Mouse (Mus musculus) limb, embryonic 13.5 days (tissue): ENCODE measurements around the gene Hfm1. TPM values are rescaled to one million over a fixed set of nuclear protein-coding genes. Genes with fewer than 3 reads are reported as not detected.

Source experiments
- ATAC-seq: fragments of 200-750 bp; cut with Nextera tagmentation; 2 replicates; pipeline ENCODE4 v1.8.0; 2017; ENCODE audit warnings: low read depth, moderate number of reproducible peaks, moderate TSS enrichment; ENCODE audit not compliant: low FRiP score
- H3K27ac ChIP-seq: fragments of 300-500 bp; sonication (generic); 2 replicates; pipeline ENCODE4 v1.5.1; 2015; ENCODE audit warnings: inconsistent platforms, mild to moderate bottlenecking, moderate library complexity
- H3K27me3 ChIP-seq: fragments of 300-500 bp; sonication (generic); 2 replicates; pipeline ENCODE4 v1.6.1; 2015; ENCODE audit warnings: mild to moderate bottlenecking, inconsistent platforms
- H3K36me3 ChIP-seq: fragments of 300-500 bp; sonication (generic); 2 replicates; pipeline ENCODE4 v1.6.1; 2015; ENCODE audit warnings: inconsistent platforms, mild to moderate bottlenecking, moderate library complexity
- H3K4me1 ChIP-seq: fragments of 300-500 bp; sonication (generic); 2 replicates; pipeline ENCODE4 v1.6.1; 2015; ENCODE audit warnings: inconsistent platforms
- H3K4me2 ChIP-seq: fragments of 300-500 bp; sonication (generic); replicated peaks from 2 replicates; pipeline ENCODE4 v1.6.1; 2015; ENCODE audit warnings: inconsistent platforms, mild to moderate bottlenecking, moderate library complexity
- H3K4me3 ChIP-seq: fragments of 300-500 bp; sonication (generic); 2 replicates; pipeline ENCODE4 v1.5.1; 2015; ENCODE audit warnings: moderate library complexity, mild to moderate bottlenecking, inconsistent platforms
- H3K9ac ChIP-seq: fragments of 300-500 bp; sonication (generic); 2 replicates; pipeline ENCODE4 v1.6.1; 2015; ENCODE audit warnings: mild to moderate bottlenecking, inconsistent platforms
- H3K9me3 ChIP-seq: fragments of 300-500 bp; sonication (generic); 2 replicates; pipeline ENCODE4 v1.6.1; 2016; ENCODE audit warnings: inconsistent platforms
- WGBS: fragments of 180-500 bp; shearing (Covaris S2); methylation state at CpG from one replicate; pipeline ENCODE4 v1.1.7; 2015; 5-methylcytosine and 5-hydroxymethylcytosine counted together
- polyA plus RNA-seq: library from polyadenylated mRNA; unstranded; fragments of >200 nt; fragmentation: Nextera tagmentation; extraction: Ambion mirVana; gene quantifications from 2 replicates; pipeline ENCODE4 v1.2.1, GENCODE M21; 2015

Gene Hfm1
- polyA plus RNA-seq, 1 experiment from 2014 or later, result 3.3 TPM

- Histone ChIP-seq H3K9ac (no peak overlapping the region), H3K27me3 (no peaks in the 10 kb centered on the region), H3K9me3 (no peaks in the 10 kb centered on the region), H3K4me3 (no peak overlapping the region), H3K36me3 (no peaks in the 10 kb centered on the region), H3K4me1 (peaks cover 3% of the 10 kb centered on the region; the same call in 1 of the 2 replicates), H3K4me2 (no peak overlapping the region), H3K27ac (no peak overlapping the region)
- WGBS, result 74% methylated on average over 4 of the region's 4 CpGs
- ATAC-seq, result no peak
Observed at GRCm38 (mm10) chr5:106927996-106928395, 1.9 kb upstream of the Hfm1 start.

- Histone ChIP-seq H3K9me3 (no peaks in the 10 kb centered on the region), H3K27me3 (no peaks in the 10 kb centered on the region), H3K4me3 (peak overlapping the region; percentile 61), H3K4me2 (peak overlapping the region; percentile 69), H3K9ac (peak overlapping the region; percentile 74), H3K27ac (0 out of 2 replicates have a peak overlapping the region, but pooled peaks have one; percentile 10), H3K36me3 (no peaks in the 10 kb centered on the region), H3K4me1 (peaks cover 3% of the 10 kb centered on the region; the same call in 1 of the 2 replicates)
- ATAC-seq, result no peak
- WGBS, result 28% methylated on average over 4 of the region's 4 CpGs
Observed at GRCm38 (mm10) chr5:106926369-106926686, 207 bp upstream of the Hfm1 start.

GRCm38 (mm10) chr5:106919315-106919714 is 6.8 kb downstream of the Hfm1 start:
- H3K27ac ChIP-seq, result no peak overlapping the region
- H3K4me3 ChIP-seq, result no peak overlapping the region
- H3K27me3 ChIP-seq, result no peaks in the 10 kb centered on the region
- H3K4me2 ChIP-seq, result no peak overlapping the region
- H3K9ac ChIP-seq, result no peak overlapping the region
- no peaks in the 10 kb centered on the region for H3K36me3 ChIP-seq
- H3K9me3 ChIP-seq, result no peaks in the 10 kb centered on the region
- H3K4me1 ChIP-seq, result no peaks in the 10 kb centered on the region
- ATAC-seq, result no peak

GRCm38 (mm10) chr5:106896879-106897278 is 29.2 kb downstream of the Hfm1 start:
- H3K27ac ChIP-seq, result no peak overlapping the region
- no peak overlapping the region for H3K9ac ChIP-seq
- H3K4me1 ChIP-seq, result no peaks in the 10 kb centered on the region
- no peak overlapping the region for H3K4me3 ChIP-seq
- no peaks in the 10 kb centered on the region for H3K36me3 ChIP-seq
- H3K4me2 ChIP-seq, result no peak overlapping the region
- no peaks in the 10 kb centered on the region for H3K9me3 ChIP-seq
- H3K27me3 ChIP-seq, result no peaks in the 10 kb centered on the region
- 60% methylated on average over 2 of the region's 2 CpGs for WGBS
- ATAC-seq, result no peak

GRCm38 (mm10) chr5:106891773-106892172 is 34.3 kb downstream of the Hfm1 start:
- H3K9me3 ChIP-seq, result no peaks in the 10 kb centered on the region
- no peak for ATAC-seq
- no peak overlapping the region for H3K27ac ChIP-seq
- no peak overlapping the region for H3K4me3 ChIP-seq
- H3K27me3 ChIP-seq, result no peaks in the 10 kb centered on the region
- H3K4me1 ChIP-seq, result no peaks in the 10 kb centered on the region
- no peak overlapping the region for H3K4me2 ChIP-seq
- 25% methylated on average over 5 of the region's 5 CpGs for WGBS
- no peaks in the 10 kb centered on the region for H3K36me3 ChIP-seq
- peak overlapping the region; percentile 13; the same call in 1 of the 2 replicates for H3K9ac ChIP-seq

GRCm38 (mm10) chr5:106887303-106888071 is 38.6 kb downstream of the Hfm1 start:
- H3K27ac ChIP-seq, result no peak overlapping the region
- no peaks in the 10 kb centered on the region for H3K4me1 ChIP-seq
- ATAC-seq, result no peak
- H3K9ac ChIP-seq, result no peak overlapping the region
- WGBS, result 67% methylated on average over 1 of the region's 1 CpGs
- no peak overlapping the region for H3K4me2 ChIP-seq
- no peaks in the 10 kb centered on the region for H3K27me3 ChIP-seq
- H3K9me3 ChIP-seq, result no peaks in the 10 kb centered on the region
- no peak overlapping the region for H3K4me3 ChIP-seq
- no peaks in the 10 kb centered on the region for H3K36me3 ChIP-seq

GRCm38 (mm10) chr5:106885517-106885916 is 40.6 kb downstream of the Hfm1 start:
- no peak for ATAC-seq
- no peaks in the 10 kb centered on the region for H3K4me1 ChIP-seq
- H3K9ac ChIP-seq, result no peak overlapping the region
- H3K4me2 ChIP-seq, result no peak overlapping the region
- WGBS, result 90% methylated on average over 4 of the region's 4 CpGs
- H3K4me3 ChIP-seq, result no peak overlapping the region
- H3K9me3 ChIP-seq, result no peaks in the 10 kb centered on the region
- H3K27ac ChIP-seq, result no peak overlapping the region
- H3K36me3 ChIP-seq, result no peaks in the 10 kb centered on the region
- no peaks in the 10 kb centered on the region for H3K27me3 ChIP-seq

- no peak overlapping the region for H3K27ac ChIP-seq
- H3K4me3 ChIP-seq, result no peak overlapping the region
- no peak for ATAC-seq
- H3K36me3 ChIP-seq, result no peaks in the 10 kb centered on the region
- H3K27me3 ChIP-seq, result no peaks in the 10 kb centered on the region
- no peak overlapping the region for H3K9ac ChIP-seq
- no peaks in the 10 kb centered on the region for H3K4me1 ChIP-seq
- H3K9me3 ChIP-seq, result no peaks in the 10 kb centered on the region
- 73% methylated on average over 1 of the region's 1 CpGs for WGBS
- no peak overlapping the region for H3K4me2 ChIP-seq
Observed at GRCm38 (mm10) chr5:106876438-106876837, 49.7 kb downstream of the Hfm1 start.

- H3K27me3 ChIP-seq, result 0 out of 2 replicates have a peak, but pooled peaks cover 4% of the 10 kb centered on the region
- WGBS, result 36% methylated on average over 3 of the region's 3 CpGs
- H3K9me3 ChIP-seq, result no peaks in the 10 kb centered on the region
- peak; percentile 61; the same call in 1 of the 2 replicates for ATAC-seq
- no peaks in the 10 kb centered on the region for H3K4me1 ChIP-seq
- H3K4me2 ChIP-seq, result no peak overlapping the region
- H3K27ac ChIP-seq, result no peak overlapping the region
- H3K36me3 ChIP-seq, result no peaks in the 10 kb centered on the region
- H3K4me3 ChIP-seq, result no peak overlapping the region
- no peak overlapping the region for H3K9ac ChIP-seq
Observed at GRCm38 (mm10) chr5:106860415-106860814, 65.7 kb downstream of the Hfm1 start.

- Histone ChIP-seq H3K36me3 (no peaks in the 10 kb centered on the region; the same call in 1 of the 2 replicates), H3K9ac (no peak overlapping the region), H3K27ac (no peak overlapping the region), H3K4me2 (no peak overlapping the region), H3K9me3 (no peaks in the 10 kb centered on the region), H3K27me3 (no peaks in the 10 kb centered on the region), H3K4me1 (no peaks in the 10 kb centered on the region), H3K4me3 (no peak overlapping the region)
- 91% methylated on average over 3 of the region's 3 CpGs for WGBS
- no peak for ATAC-seq
Observed at GRCm38 (mm10) chr5:106853284-106853683, 72.8 kb downstream of the Hfm1 start.

GRCm38 (mm10) chr5:106847045-106847444 is 79.1 kb downstream of the Hfm1 start:
- Histone ChIP-seq H3K9me3 (no peaks in the 10 kb centered on the region), H3K4me2 (no peak overlapping the region), H3K9ac (no peak overlapping the region), H3K36me3 (no peaks in the 10 kb centered on the region), H3K27me3 (no peaks in the 10 kb centered on the region), H3K4me3 (no peak overlapping the region), H3K27ac (no peak overlapping the region), H3K4me1 (no peaks in the 10 kb centered on the region)
- no peak for ATAC-seq

GRCm38 (mm10) chr5:106843906-106844305 is 82.2 kb downstream of the Hfm1 start:
- H3K27me3 ChIP-seq, result no peaks in the 10 kb centered on the region
- no peaks in the 10 kb centered on the region for H3K36me3 ChIP-seq
- H3K9ac ChIP-seq, result no peak overlapping the region
- no peak overlapping the region for H3K4me2 ChIP-seq
- ATAC-seq, result no peak
- H3K4me3 ChIP-seq, result no peak overlapping the region
- no peaks in the 10 kb centered on the region for H3K4me1 ChIP-seq
- H3K9me3 ChIP-seq, result no peaks in the 10 kb centered on the region
- 67% methylated on average over 2 of the region's 2 CpGs for WGBS
- H3K27ac ChIP-seq, result no peak overlapping the region

GRCm38 (mm10) chr5:106833025-106833424 is 93.1 kb downstream of the Hfm1 start:
- Histone ChIP-seq H3K4me3 (no peak overlapping the region), H3K36me3 (no peaks in the 10 kb centered on the region), H3K4me1 (peaks cover 9% of the 10 kb centered on the region), H3K27ac (no peak overlapping the region), H3K9me3 (no peaks in the 10 kb centered on the region; the same call in 1 of the 2 replicates), H3K9ac (no peak overlapping the region), H3K27me3 (no peaks in the 10 kb centered on the region), H3K4me2 (peak overlapping the region; percentile 19)
- 14% methylated on average over 7 of the region's 7 CpGs for WGBS
- ATAC-seq, result no peak
